Mouse (Mus musculus) cortical plate, adult 2 months (tissue): ENCODE data around the gene Kynu.

Experiments used
- CTCF ChIP-seq: fragments of 200-500 bp; IDR thresholded peaks from 2 replicates; pipeline ENCODE4 v1.5.1; 2011; ENCODE audit warnings: mild to moderate bottlenecking, control low read depth, low read length; ENCODE audit not compliant: insufficient read depth; ENCODE audit errors: extremely low read depth
- POLR2A ChIP-seq: fragments of 200-500 bp; IDR thresholded peaks from 2 replicates; pipeline ENCODE4 v1.6.1; 2011; ENCODE audit warnings: mild to moderate bottlenecking, low read length, control low read depth; ENCODE audit not compliant: insufficient read depth; ENCODE audit errors: extremely low read depth

DNA sequence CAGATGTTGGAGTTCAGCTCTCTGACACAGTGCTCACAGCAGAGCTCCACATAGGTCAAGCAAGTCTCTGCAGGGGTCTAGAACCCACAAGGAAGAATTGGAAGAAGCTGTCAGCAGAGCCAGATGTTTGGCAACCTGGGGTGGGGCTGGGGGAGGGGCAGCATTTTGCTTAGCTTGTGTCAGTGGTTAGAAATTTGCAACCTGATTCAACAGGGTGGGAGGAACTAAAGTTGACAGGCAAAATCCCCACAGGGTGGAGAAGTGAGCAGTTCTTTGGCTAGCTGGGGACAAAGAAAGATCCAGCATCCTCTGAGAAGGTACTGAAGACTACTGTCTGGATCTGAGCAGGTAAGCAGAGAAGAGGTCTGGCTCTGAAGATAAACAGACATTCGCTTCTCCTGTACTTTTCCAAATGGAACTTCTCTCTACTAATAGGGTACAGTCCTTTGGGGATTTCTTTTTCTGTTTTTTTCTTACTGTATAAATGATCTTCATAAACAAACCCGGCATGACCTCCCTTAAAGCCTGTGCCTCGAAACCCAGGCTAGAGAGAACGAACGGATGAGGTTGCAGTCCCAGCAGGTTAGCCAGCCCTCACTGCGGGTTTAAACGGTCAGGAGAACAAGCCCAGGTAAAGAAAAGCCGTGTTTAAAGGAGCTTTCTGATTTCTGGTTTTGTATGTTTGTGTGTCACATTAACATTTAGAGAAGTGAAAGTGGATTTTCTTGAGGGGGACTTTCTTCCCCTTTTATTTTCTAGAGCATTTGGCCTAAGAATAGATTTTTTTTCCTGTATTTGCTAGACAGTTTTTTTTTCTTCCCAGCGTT, at the start of gene Kynu:
- TF ChIP-seq POLR2A: no peak
- TF ChIP-seq CTCF: no peak
